Mouse (Mus musculus) stomach, postnatal 0 days (tissue): Measurements from ENCODE around the gene Zfand3. TPM values are rescaled to one million over a fixed set of nuclear protein-coding genes. Genes with fewer than 3 reads are reported as not detected.
A peak's percentile ranks its signal among the peaks of the same experiment; 100 is the strongest.

Experiments used
- ATAC-seq: fragments of 200-750 bp; cut with Nextera tagmentation; 2 replicates; pipeline ENCODE4 v1.8.0; 2017; ENCODE audit not compliant: low FRiP score, low TSS enrichment
- DNase-seq: peaks from one replicate; pipeline ENCODE4 v3.0.0-alpha.2; 2016; ENCODE audit warnings: low spot score
- H3K27ac ChIP-seq: fragments of 300-500 bp; sonication (generic); replicated peaks from 2 replicates; pipeline ENCODE4 v1.5.1; 2014; ENCODE audit warnings: mild to moderate bottlenecking, control low read depth
- H3K27me3 ChIP-seq: fragments of 300-500 bp; sonication (generic); 2 replicates; pipeline ENCODE4 v1.6.1; 2014; ENCODE audit warnings: low read length; ENCODE audit not compliant: control insufficient read depth, insufficient read depth
- H3K36me3 ChIP-seq: fragments of 300-500 bp; sonication (generic); 2 replicates; pipeline ENCODE4 v1.6.1; 2014; ENCODE audit warnings: low read length, mixed read lengths; ENCODE audit not compliant: control insufficient read depth, insufficient read depth
- H3K4me1 ChIP-seq: fragments of 300-500 bp; sonication (generic); replicated peaks from 2 replicates; pipeline ENCODE4 v1.6.1; 2014; ENCODE audit warnings: antibody characterized with exemption; ENCODE audit not compliant: control insufficient read depth, insufficient read depth
- H3K4me2 ChIP-seq: fragments of 300-500 bp; sonication (generic); replicated peaks from 2 replicates; pipeline ENCODE4 v1.6.1; 2014; ENCODE audit warnings: low read depth, mild to moderate bottlenecking, control low read depth, moderate library complexity
- H3K4me3 ChIP-seq: fragments of 300-500 bp; sonication (generic); 2 replicates; pipeline ENCODE4 v1.5.1; 2014; ENCODE audit warnings: low read depth, low read length, control low read depth
- H3K9ac ChIP-seq: fragments of 300-500 bp; sonication (generic); 2 replicates; pipeline ENCODE4 v1.6.1; 2014; ENCODE audit warnings: mild to moderate bottlenecking, low read length, control low read depth, mixed read lengths
- H3K9me3 ChIP-seq: fragments of 300-500 bp; sonication (generic); 2 replicates; pipeline ENCODE4 v1.6.1; 2016; ENCODE audit warnings: low read length; ENCODE audit not compliant: control insufficient read depth
- CTCF ChIP-seq: IDR thresholded peaks from 2 replicates; pipeline ENCODE4 v1.5.1; 2016; ENCODE audit warnings: antibody characterized with exemption, low read depth, mild to moderate bottlenecking, moderate library complexity
- EP300 ChIP-seq: optimal IDR thresholded peaks from 2 replicates; pipeline ENCODE3; 2016; ENCODE audit warnings: antibody characterized with exemption
- WGBS: fragments of 180-500 bp; shearing (Covaris S2); extraction: QIAGEN DNeasy Blood & Tissue Kit; methylation state at CpG from one replicate; pipeline ENCODE4 v1.1.7; 2014; 5-methylcytosine and 5-hydroxymethylcytosine counted together
- polyA plus RNA-seq: library from polyadenylated mRNA; unstranded; fragments of >200 nt; fragmentation: Nextera tagmentation; extraction: Ambion mirVana; gene quantifications from 2 replicates; pipeline ENCODE4 v1.2.1, GENCODE M21; 2015

The Zfand3 gene
- 35.5 and 36.0 TPM in 2 replicates for polyA plus RNA-seq

DNA sequence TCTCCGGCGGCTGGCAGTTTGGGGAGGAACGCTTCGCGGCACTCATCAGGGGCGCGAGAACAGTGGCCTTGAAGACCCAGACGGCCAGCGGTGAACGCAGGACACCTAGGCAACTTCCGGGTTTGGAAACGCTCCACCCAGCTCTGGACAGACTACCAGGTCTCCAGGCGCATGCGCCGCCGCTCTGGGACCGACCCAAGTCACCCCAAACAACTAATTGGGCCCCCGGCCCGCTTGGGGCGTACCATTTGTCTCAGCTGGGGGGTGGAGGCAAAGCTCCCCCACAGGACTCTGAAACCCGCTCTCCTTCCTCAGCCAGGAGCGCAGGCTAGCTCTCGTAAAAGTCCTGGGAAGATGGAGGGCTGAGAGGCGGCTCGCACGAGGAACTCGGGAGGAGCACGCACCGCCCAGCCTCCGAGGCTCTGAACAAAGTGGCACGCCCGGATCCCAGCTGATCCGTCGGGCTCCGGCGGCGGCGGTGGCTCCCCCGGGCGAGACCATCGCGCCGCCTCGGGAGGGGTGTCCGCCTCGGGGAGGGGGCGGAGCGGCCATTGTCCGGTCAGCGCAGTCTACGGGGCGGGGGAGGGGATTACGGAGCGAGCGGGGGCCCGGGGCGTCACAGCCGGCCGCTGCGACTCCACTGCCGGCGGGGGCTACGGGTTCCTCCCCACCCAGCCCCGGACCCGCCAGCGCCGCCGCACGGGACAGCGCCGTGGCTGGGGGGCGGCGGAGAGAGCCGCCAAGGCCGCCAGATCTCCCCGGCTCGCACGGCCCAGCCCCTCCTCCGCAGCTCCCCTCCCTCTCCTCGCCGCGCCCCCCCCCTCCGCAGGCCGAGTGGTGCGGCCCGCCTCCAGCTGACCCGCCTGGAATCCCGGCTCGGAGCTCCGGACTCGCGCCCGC lies at the start of gene Zfand3:
Zfand3 (plus strand) TSS at position 531 of the 900 bp plus-strand sequence.
- WGBS: under 1% methylated on average over 67 of the region's 93 CpGs
- peaks cover 13% of the 10 kb centered on the region; the same call in 1 of the 2 replicates for H3K4me1 ChIP-seq
- no peaks in the 10 kb centered on the region for H3K9me3 ChIP-seq
- H3K27me3 ChIP-seq: no peaks in the 10 kb centered on the region
- H3K4me2 ChIP-seq: peak within 1 kb of the TSS; percentile 85
- peak within 1 kb of the TSS; percentile 95 for H3K4me3 ChIP-seq
- TF ChIP-seq CTCF (0 out of 2 replicates have a peak, but pooled peaks have one; percentile 12), EP300 (peak; percentile 62)
- no peaks in the 10 kb centered on the region for H3K36me3 ChIP-seq
- peak; percentile 95 for ATAC-seq
- H3K9ac ChIP-seq: peak within 1 kb of the TSS; percentile 96
- peak within 1 kb of the TSS; percentile 99 for H3K27ac ChIP-seq
- peak; percentile 98 for DNase-seq

DNA sequence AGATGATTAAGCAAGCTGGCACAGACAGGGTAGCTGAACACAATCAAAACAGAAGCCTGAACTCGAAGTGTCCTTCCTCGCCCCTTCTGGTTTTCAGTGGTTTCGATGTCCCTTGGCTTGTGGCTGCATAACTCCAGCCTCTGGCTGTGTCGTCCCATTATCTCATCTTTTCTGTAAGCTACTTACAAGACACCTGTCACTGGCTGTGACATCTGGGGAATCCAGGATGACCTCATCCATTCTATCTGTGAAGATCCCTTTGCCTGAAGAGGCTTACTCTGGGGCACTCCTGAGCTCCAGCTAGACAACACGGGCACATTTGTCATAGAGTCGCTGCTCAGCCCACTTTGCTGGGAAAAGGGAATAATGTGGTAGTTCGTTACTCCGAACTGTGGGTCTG lies 48.7 kb upstream of the Zfand3 start:
- TF ChIP-seq EP300: no peak
- TF ChIP-seq CTCF: no peak
- no peak for DNase-seq
- Histone ChIP-seq H3K27me3 (no peaks in the 10 kb centered on the region), H3K9ac (no peak overlapping the region), H3K27ac (no peak overlapping the region), H3K9me3 (0 out of 2 replicates have a peak, but pooled peaks cover 2% of the 10 kb centered on the region), H3K4me3 (no peak overlapping the region), H3K4me2 (no peak overlapping the region), H3K4me1 (no peaks in the 10 kb centered on the region), H3K36me3 (no peaks in the 10 kb centered on the region)
- 64% methylated on average over 8 of the region's 8 CpGs for WGBS
- no peak for ATAC-seq

DNA sequence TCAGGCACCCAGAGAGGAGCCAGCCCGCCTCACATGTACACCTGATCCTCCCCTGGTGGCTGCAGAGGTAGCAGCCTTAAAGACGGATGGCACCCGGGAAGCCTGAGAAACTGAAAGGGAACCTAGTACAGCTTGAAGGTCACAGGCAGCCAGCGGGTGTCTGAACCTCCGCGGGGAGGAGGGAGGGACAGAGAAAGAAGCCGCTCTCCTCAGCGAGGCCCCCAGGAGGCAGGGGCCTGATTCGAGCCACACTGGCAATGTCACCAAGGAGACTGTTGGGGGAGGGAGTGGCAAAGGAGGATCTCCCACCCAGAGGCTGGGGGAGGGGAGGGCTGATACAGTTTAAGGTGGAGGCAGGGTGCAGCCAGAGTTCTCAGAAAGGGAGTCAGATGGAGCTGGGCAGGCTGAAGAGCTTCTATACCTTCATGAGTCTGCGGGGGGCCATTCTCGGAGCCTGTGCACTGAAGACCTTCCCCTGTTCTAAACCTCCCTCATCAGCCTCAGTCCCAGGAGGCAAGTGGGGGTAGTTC lies 40.7 kb upstream of the Zfand3 start:
- WGBS: 11% methylated on average over 11 of the region's 11 CpGs
- H3K9ac ChIP-seq: peak overlapping the region; percentile 41; the same call in 1 of the 2 replicates
- TF ChIP-seq CTCF (peak; percentile 28; the same call in 1 of the 2 replicates), EP300 (no peak)

DNA sequence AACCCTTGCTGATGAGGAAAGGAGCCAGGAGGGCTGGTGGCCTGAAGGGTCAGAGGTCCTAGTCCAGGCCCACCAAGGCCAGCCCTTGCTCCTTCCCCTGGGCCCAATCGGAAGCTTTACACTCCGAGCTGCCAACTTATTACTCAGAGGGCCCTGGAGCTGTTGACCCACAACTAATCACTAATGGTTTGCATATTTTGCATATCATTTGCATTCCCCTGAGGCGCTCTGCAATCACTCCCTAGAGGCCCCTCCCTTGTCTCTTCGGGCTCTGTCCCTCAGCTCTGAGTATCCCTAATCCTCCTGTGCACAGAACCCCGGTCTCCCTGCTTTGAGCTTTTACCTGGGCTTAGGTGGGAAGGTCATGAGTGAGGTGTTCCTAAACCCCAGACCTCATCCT lies 39.0 kb upstream of the Zfand3 start:
- TF ChIP-seq CTCF: no peak
- no peak for TF ChIP-seq EP300
- 48% methylated on average over 5 of the region's 5 CpGs for WGBS

More for the DNA sequence above, 40.7 kb upstream of the Zfand3 start:
- Histone ChIP-seq H3K27me3 (no peaks in the 10 kb centered on the region), H3K9me3 (no peaks in the 10 kb centered on the region), H3K36me3 (no peaks in the 10 kb centered on the region), H3K4me2 (peak overlapping the region; percentile 54), H3K4me1 (0 out of 2 replicates have a peak, but pooled peaks cover 3% of the 10 kb centered on the region), H3K4me3 (peak overlapping the region; percentile 22), H3K27ac (no peak overlapping the region)
- peak; percentile 54 for ATAC-seq
- peak; percentile 54 for DNase-seq

DNA sequence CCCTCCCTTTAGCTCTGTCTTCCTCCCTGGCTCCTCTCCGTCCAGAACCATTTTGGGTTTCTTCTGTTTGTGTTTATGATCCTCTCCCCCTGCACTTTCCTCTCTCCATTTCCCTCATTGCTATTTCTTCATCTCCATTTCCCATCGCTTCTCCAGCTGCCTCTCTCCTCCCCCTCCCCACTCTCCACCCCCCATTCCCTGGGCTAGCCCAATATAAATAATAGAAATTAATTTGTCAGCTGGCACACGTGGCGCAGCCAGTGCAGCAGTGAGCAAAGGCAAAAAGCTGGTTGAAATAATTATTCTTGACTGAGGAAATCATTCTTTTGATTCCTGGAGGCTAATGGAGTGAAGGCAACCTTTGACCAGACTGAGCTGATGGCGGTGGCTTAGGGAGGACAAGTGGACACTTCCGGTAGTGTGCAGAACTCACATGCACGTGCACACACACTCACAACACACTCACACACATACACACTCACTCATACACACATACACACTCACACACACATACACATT lies 34.4 kb upstream of the Zfand3 start, which contains the start of gene Mdga1:
Mdga1 (minus strand) TSS at position 51 of the 519 bp plus-strand sequence.
- ATAC-seq (no peak), DNase-seq (no peak)
- WGBS: 66% methylated on average over 7 of the region's 7 CpGs
- no peaks in the 10 kb centered on the region for H3K27me3 ChIP-seq
- H3K4me2 ChIP-seq: no peak within 1 kb of the TSS
- no peaks in the 10 kb centered on the region for H3K9me3 ChIP-seq
- TF ChIP-seq CTCF: no peak
- no peak for TF ChIP-seq EP300
- H3K27ac ChIP-seq: no peak within 1 kb of the TSS
- no peaks in the 10 kb centered on the region for H3K4me1 ChIP-seq
- H3K9ac ChIP-seq: no peak within 1 kb of the TSS
- H3K4me3 ChIP-seq: no peak within 1 kb of the TSS
- no peaks in the 10 kb centered on the region for H3K36me3 ChIP-seq

More for the DNA sequence above, 39.0 kb upstream of the Zfand3 start:
- 0 out of 2 replicates have a peak, but pooled peaks cover 3% of the 10 kb centered on the region for H3K4me1 ChIP-seq
- no peak overlapping the region for H3K4me2 ChIP-seq
- no peak overlapping the region for H3K9ac ChIP-seq
- no peaks in the 10 kb centered on the region for H3K27me3 ChIP-seq
- no peak overlapping the region for H3K27ac ChIP-seq
- no peaks in the 10 kb centered on the region for H3K9me3 ChIP-seq
- no peak for DNase-seq
- no peaks in the 10 kb centered on the region for H3K36me3 ChIP-seq
- no peak overlapping the region for H3K4me3 ChIP-seq
- ATAC-seq: no peak
